Mouse (Mus musculus) erythroblast, embryonic 14.5 days (primary cell): ENCODE results near the gene Samd4.

Experiments
- GATA1 ChIP-seq: IDR thresholded peaks from 2 replicates; pipeline ENCODE4 v1.6.1; 2012; ENCODE audit warnings: low read length, inconsistent platforms, mixed read lengths
- TAL1 ChIP-seq: IDR thresholded peaks from 3 replicates; pipeline ENCODE4 v1.6.1; 2012; ENCODE audit warnings: low read length, inconsistent platforms, mixed read lengths

DNA sequence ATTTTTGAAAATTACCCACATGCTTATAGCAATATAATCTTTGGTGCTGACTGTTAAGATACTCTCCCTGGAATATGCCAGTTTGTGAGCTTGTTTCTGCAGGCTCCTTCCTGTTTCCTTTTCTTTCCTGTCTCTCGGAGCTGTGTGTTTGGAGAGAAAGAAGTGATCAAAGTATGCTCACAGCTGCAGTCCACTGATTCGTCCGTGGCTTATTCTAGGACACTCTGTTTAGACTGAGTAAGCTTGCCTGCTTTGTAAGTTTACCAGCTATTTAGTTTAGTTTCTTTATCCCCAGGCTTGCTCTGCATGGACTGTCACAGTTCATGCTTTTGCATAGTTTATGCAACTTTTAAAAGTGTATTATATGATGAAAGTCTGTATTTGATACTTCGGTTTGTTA, 43.3 kb upstream of the Samd4 start:
- TF ChIP-seq GATA1 (no peak), TAL1 (no peak)
